Mouse (Mus musculus): ENCODE measurements around the gene Lenep. TPM values are rescaled to one million over a fixed set of nuclear protein-coding genes. Genes with fewer than 3 reads are reported as not detected.
A peak's percentile ranks its signal among the peaks of the same experiment; 100 is the strongest.

Lenep gene
- polyA plus RNA-seq, 1 experiment from 2014 or later = 0.33 TPM

DNA sequence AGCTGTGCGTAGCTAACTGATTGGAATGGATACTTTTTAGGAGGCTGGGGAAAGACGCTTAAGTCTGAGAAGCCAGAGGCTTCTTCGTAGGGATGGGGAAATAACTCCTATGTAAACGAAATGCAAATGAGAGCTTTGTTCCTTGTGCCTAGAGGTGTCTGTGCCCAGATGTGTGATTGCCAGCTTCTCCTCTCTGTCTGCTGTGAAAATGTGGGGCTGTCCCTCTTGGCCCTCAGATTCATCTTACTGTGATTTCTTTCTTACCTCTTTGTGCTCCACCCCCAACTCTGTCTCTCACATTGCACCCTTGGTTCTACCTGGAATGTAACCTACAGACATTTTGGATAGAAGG lies 6.0 kb downstream of the Lenep start:
- Histone ChIP-seq H3K27me3 (ENCODE audit: insufficient read depth, low read length) (no peaks in the 10 kb centered on the region; the same call in 1 of the 2 replicates), H3K4me2 (peak overlapping the region; percentile 100), H3K9me3 (ENCODE audit: low read depth, low read length) (no peaks in the 10 kb centered on the region), H3K4me3 (ENCODE audit: low read depth, low read length) (peak overlapping the region; percentile 56), H3K4me1 (ENCODE audit: insufficient read depth) (peaks cover 13% of the 10 kb centered on the region), H3K36me3 (ENCODE audit: insufficient read depth) (no peaks in the 10 kb centered on the region), H3K27ac (ENCODE audit: low read depth) (no peak overlapping the region), H3K9ac (peak overlapping the region; percentile 59)
- WGBS = 1% methylated on average over 4 of the region's 4 CpGs
- ATAC-seq (ENCODE audit: insufficient read depth) = no peak
- no peak for TF ChIP-seq CTCF (IDR thresholded peaks at IDR 0.05; ENCODE audit: low read depth)
- DNase-seq = no peak

DNA sequence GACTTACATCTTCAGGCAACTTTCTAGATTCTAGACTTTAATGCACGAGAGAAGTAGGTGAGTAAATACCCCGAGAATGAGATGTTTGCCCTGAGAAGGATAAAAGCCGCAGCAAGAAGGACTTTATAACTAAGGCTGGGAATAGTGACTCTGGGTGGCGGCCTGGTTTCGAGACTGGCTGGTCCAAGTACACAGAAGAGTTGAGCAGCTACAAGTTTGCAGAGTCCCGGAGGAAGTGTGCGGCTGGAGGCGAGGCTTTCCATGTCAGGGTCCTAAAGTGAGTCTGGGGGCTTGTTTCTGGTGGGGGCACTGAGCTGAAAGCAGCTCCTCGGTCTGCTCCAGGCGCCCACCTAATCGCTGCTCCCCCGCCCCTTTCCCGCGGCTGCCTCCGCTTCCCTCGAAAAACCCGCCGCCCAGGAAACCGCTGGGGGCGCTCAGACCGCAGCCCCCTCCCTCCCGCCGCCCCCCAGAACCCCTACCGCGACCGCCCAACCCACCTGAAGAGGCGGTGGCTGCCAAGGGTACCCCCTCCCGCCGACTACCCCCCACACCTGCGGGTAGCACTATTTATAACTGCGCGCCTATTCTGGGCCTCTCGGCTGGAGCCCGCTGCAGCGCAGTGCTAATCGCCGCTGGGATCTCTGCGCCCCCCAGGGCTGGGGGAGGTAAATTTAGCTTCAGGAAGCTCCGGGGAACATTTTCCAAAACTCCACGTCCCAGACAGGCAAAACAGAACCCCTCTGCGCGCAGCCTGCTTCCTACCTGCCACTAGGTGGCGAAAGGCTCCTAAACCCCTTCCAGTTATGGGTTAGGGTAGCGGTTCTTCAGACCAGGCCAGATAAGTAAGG lies 6.6 kb downstream of the Lenep start:
- ATAC-seq (ENCODE audit: insufficient read depth) = no peak
- H3K4me1 ChIP-seq (ENCODE audit: insufficient read depth) = peaks cover 13% of the 10 kb centered on the region
- WGBS = under 1% methylated on average over 44 of the region's 44 CpGs

DNA sequence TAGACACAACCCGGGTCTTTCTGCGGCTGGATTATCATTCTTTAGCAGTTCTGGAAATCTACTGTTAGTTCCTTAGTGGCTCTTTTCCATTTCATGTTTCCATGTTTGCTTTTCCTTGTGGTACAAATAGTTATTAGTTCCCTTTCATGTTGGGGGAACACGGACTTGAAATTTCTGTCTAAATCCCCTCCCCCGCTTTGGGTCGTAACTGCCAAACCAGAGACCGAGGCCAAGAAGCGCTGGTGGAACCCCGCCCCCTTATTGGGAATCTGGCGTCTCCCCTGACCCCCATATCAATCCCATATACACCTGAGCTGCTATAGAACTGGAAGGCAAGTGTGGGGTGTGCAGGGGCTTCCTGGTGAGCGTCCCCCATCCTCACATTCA lies 7.2 kb downstream of the Lenep start:
- peak overlapping the region; percentile 100 for H3K4me2 ChIP-seq
- DNase-seq (no peak), ATAC-seq (ENCODE audit: insufficient read depth) (no peak)
- H3K9me3 ChIP-seq (ENCODE audit: low read depth, low read length) = no peaks in the 10 kb centered on the region
- 3% methylated on average over 10 of the region's 10 CpGs for WGBS
- TF ChIP-seq CTCF (IDR thresholded peaks at IDR 0.05; ENCODE audit: low read depth) = no peak
- H3K36me3 ChIP-seq (ENCODE audit: insufficient read depth) = no peaks in the 10 kb centered on the region
- H3K27me3 ChIP-seq (ENCODE audit: insufficient read depth, low read length) = no peaks in the 10 kb centered on the region; the same call in 1 of the 2 replicates
- H3K27ac ChIP-seq (ENCODE audit: low read depth) = peak overlapping the region; percentile 87
- peak overlapping the region; percentile 56 for H3K4me3 ChIP-seq (ENCODE audit: low read depth, low read length)
- peaks cover 13% of the 10 kb centered on the region for H3K4me1 ChIP-seq (ENCODE audit: insufficient read depth)
- peak overlapping the region; percentile 59 for H3K9ac ChIP-seq

More for the DNA sequence above, 6.6 kb downstream of the Lenep start:
- TF ChIP-seq CTCF (IDR thresholded peaks at IDR 0.05; ENCODE audit: low read depth) = peak; percentile 91
- peak; percentile 93 for DNase-seq
- peak overlapping the region; percentile 63 for H3K27ac ChIP-seq (ENCODE audit: low read depth)
- peak overlapping the region; percentile 100 for H3K4me2 ChIP-seq
- H3K4me3 ChIP-seq (ENCODE audit: low read depth, low read length) = peak overlapping the region; percentile 56
- no peaks in the 10 kb centered on the region for H3K9me3 ChIP-seq (ENCODE audit: low read depth, low read length)
- H3K27me3 ChIP-seq (ENCODE audit: insufficient read depth, low read length) = no peaks in the 10 kb centered on the region; the same call in 1 of the 2 replicates
- peak overlapping the region; percentile 59 for H3K9ac ChIP-seq
- no peaks in the 10 kb centered on the region for H3K36me3 ChIP-seq (ENCODE audit: insufficient read depth)

- Histone ChIP-seq H3K4me1 (ENCODE audit: insufficient read depth) (peaks cover 13% of the 10 kb centered on the region), H3K36me3 (ENCODE audit: insufficient read depth) (no peaks in the 10 kb centered on the region), H3K9ac (peak overlapping the region; percentile 59), H3K27ac (ENCODE audit: low read depth) (peak overlapping the region; percentile 87), H3K4me2 (peak overlapping the region; percentile 100), H3K9me3 (ENCODE audit: low read depth, low read length) (no peaks in the 10 kb centered on the region), H3K27me3 (ENCODE audit: insufficient read depth, low read length) (no peaks in the 10 kb centered on the region; the same call in 1 of the 2 replicates), H3K4me3 (ENCODE audit: low read depth, low read length) (peak overlapping the region; percentile 56)
- TF ChIP-seq CTCF (IDR thresholded peaks at IDR 0.05; ENCODE audit: low read depth) = no peak
- under 1% methylated on average over 10 of the region's 12 CpGs for WGBS
- ATAC-seq (ENCODE audit: insufficient read depth) (peak; percentile 4), DNase-seq (peak; percentile 89)
These were observed 7.7 kb downstream of the Lenep start for GRCm38 (mm10) chr3:89394894-89395256.

GRCm38 (mm10) chr3:89394006-89394893 lies 8.3 kb downstream of the Lenep start, which contains the start of gene Zbtb7b:
TSS of gene Zbtb7b (minus strand) at chr3:89394776.
- peak within 1 kb of the TSS; percentile 59 for H3K9ac ChIP-seq
- H3K4me3 ChIP-seq (ENCODE audit: low read depth, low read length) = peak within 1 kb of the TSS; percentile 56
- no peaks in the 10 kb centered on the region for H3K36me3 ChIP-seq (ENCODE audit: insufficient read depth)
- H3K27ac ChIP-seq (ENCODE audit: low read depth) = peak within 1 kb of the TSS; percentile 87
- DNase-seq = peak; percentile 74
- peaks cover 13% of the 10 kb centered on the region for H3K4me1 ChIP-seq (ENCODE audit: insufficient read depth)
- H3K27me3 ChIP-seq (ENCODE audit: insufficient read depth, low read length) = no peaks in the 10 kb centered on the region; the same call in 1 of the 2 replicates
- peak; percentile 55 for ATAC-seq (ENCODE audit: insufficient read depth)
- WGBS = under 1% methylated on average over 39 of the region's 42 CpGs
- peak; percentile 45 for TF ChIP-seq CTCF (IDR thresholded peaks at IDR 0.05; ENCODE audit: low read depth)
- H3K4me2 ChIP-seq = peak within 1 kb of the TSS; percentile 100
- no peaks in the 10 kb centered on the region for H3K9me3 ChIP-seq (ENCODE audit: low read depth, low read length)

DNA sequence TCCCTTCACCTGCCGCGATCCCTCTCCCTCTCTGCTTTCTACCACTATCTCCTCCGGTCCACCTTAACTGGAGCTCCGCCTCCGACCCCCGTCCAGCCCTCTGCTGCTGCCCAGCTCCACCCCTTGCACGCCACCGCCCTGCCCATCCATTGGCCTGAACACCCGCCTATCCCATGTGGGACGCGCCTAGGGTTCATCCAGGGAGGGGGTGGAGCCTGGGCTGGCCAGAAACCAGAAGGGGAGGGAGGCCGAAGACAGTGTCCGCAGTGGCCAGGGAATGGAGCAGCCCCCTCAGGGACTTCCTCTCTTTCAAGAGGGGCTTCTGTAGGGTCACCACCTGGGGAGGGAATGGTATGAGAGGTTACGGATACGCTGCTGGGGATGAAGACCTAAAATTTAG lies 9.0 kb downstream of the Lenep start:
- Histone ChIP-seq H3K27me3 (ENCODE audit: insufficient read depth, low read length) (no peaks in the 10 kb centered on the region; the same call in 1 of the 2 replicates), H3K36me3 (ENCODE audit: insufficient read depth) (no peaks in the 10 kb centered on the region), H3K4me2 (peak overlapping the region; percentile 100), H3K4me1 (ENCODE audit: insufficient read depth) (peaks cover 13% of the 10 kb centered on the region), H3K9me3 (ENCODE audit: low read depth, low read length) (no peaks in the 10 kb centered on the region), H3K27ac (ENCODE audit: low read depth) (peak overlapping the region; percentile 87), H3K9ac (peak overlapping the region; percentile 59), H3K4me3 (ENCODE audit: low read depth, low read length) (peak overlapping the region; percentile 56)
- ATAC-seq (ENCODE audit: insufficient read depth) (peak; percentile 96), DNase-seq (peak; percentile 98)
- no peak for TF ChIP-seq CTCF (IDR thresholded peaks at IDR 0.05; ENCODE audit: low read depth)
- 0% methylated on average over 15 of the region's 15 CpGs for WGBS

Data from lung, embryonic 14.5 days (tissue).